Mouse (Mus musculus) MEL (cell line): ENCODE results near the gene Cd5.

ENCODE experiments used
- EP300 ChIP-seq, 2 experiments: IDR thresholded peaks; 2 replicates each; pipeline ENCODE4 v1.6.1; 2011; ENCODE audit warnings: improper control_type of control experiment in 2 of 2, low read length in 2 of 2, low read depth in 1 of 2, mild to moderate bottlenecking in 1 of 2
- GATA1 ChIP-seq: IDR thresholded peaks from 2 replicates; pipeline ENCODE4 v1.6.1; 2011; ENCODE audit warnings: low read depth, low read length, improper control_type of control experiment
- MXI1 ChIP-seq: IDR thresholded peaks from 2 replicates; pipeline ENCODE4 v1.6.1; 2011; ENCODE audit warnings: mild to moderate bottlenecking, low read depth, low read length, improper control_type of control experiment
- POLR2A ChIP-seq, 2 experiments: IDR thresholded peaks; 2 replicates each; pipeline ENCODE4 v1.6.1; 2011 to 2012; ENCODE audit warnings: low read length in 2 of 2, mild to moderate bottlenecking in 2 of 2, control low read depth in 1 of 2, improper control_type of control experiment in 1 of 2, low read depth in 1 of 2, moderate library complexity in 1 of 2; ENCODE audit not compliant: control insufficient read depth in 1 of 2, insufficient read depth in 1 of 2, poor library complexity in 1 of 2
- POLR2AphosphoS2 ChIP-seq: IDR thresholded peaks from 2 replicates; pipeline ENCODE4 v1.6.1; 2011; ENCODE audit warnings: low read length, improper control_type of control experiment
- ZMIZ1 ChIP-seq: IDR thresholded peaks from 2 replicates; pipeline ENCODE4 v1.6.1; 2012; ENCODE audit warnings: low read depth, mild to moderate bottlenecking, inconsistent platforms, low read length, improper control_type of control experiment, moderate library complexity

DNA sequence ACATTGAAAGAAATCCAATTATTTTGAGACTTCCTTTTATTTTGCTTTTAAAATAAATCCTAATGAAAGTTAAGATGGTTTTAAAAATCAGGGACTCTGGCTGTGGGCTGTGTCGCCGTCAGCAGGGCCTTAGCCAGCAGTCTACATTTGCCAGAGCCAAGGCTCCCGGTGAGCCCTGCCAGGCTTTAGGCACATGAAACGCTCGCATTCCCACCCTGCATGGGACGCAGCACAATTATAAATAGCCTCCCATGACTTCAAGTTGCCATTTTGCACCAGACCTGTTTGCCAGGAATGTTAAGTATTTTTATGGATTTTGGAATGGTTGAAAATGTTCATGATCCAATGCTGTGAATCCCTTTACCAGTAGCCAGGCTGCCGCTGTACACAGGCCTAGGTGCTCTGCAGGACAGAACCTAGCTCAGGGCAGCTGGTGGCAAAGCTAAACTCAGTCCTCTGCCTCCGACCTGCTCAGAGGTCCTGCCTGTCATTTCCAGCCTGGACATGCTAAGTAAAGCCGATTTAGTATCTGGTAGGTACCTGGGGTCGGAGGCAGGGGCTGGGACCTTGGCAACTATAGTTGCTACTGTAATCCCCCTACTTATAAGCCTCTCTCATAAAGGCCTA, 5.2 kb downstream of the Cd5 start:
- no peak for TF ChIP-seq ZMIZ1
- no peak for TF ChIP-seq POLR2A (IDR thresholded peaks at IDR 0.05; ENCODE audit: control insufficient read depth in 1 of 2, insufficient read depth in 1 of 2, low read depth in 1 of 2, low read length in 2 of 2, poor library complexity in 1 of 2)
- no peak for TF ChIP-seq MXI1
- no peak for TF ChIP-seq EP300 (IDR thresholded peaks at IDR 0.05; ENCODE audit: low read depth in 1 of 2, low read length in 2 of 2)
- TF ChIP-seq POLR2AphosphoS2, result no peak
- no peak for TF ChIP-seq GATA1
